Mouse (Mus musculus) heart, adult 2 months (tissue): ENCODE measurements around the gene Lmf2.

Experiments used
- CTCF ChIP-seq: fragments of 200-600 bp; IDR thresholded peaks from 2 replicates; pipeline ENCODE4 v1.8.1; 2022; ENCODE audit warnings: antibody characterized with exemption, mild to moderate bottlenecking, moderate library complexity
- POLR2A ChIP-seq: fragments of 200-500 bp; IDR thresholded peaks from 2 replicates; pipeline ENCODE4 v1.6.1; 2011; ENCODE audit warnings: mild to moderate bottlenecking, low read depth, low read length, control low read depth; ENCODE audit not compliant: insufficient read depth

GRCm38 (mm10) chr15:89377362-89377761 is 21.9 kb upstream of the Lmf2 start:
- no peak for TF ChIP-seq CTCF
- TF ChIP-seq POLR2A: no peak
